Mouse (Mus musculus): ENCODE data around the gene Parva.

DNA sequence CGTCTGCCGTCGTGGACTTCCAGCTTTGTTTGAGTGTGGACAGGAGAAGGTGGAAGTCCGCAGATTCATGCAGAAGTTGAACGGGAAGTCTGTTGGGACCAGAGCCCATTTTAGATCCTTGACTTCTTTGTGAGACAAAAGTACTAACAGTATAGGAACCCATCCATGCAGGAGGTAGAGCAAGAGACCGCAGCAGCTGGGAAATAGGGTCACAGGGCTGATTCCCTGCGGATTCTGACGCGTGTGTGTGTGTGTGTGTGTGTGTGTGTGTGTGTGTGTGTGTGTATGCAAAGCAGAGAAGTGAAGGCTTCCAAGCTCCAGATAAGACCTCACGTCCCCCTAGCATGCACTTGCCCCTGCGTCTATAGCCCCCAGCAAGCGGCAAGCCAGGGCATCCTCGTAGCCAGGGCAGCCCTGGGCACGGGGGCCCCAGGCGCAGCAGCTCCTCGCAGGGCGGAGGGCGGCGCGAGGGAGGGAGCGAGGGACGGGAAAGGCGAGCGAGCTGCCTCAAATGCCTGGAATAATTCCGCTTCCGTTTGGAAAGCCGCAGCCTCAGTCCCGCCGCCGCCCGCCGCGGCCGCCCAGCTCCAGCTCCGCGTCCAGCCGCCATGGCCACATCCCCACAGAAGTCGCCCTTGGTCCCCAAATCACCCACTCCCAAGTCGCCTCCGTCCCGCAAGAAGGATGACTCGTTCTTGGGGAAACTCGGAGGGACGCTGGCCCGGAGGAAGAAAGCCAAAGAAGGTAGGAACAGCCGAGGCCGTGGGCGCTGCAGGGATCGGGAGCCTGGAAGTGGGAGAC, at the start of gene Parva:
- TF ChIP-seq CTCF (conservative IDR thresholded peaks at IDR 0.05; ENCODE audit: low read length) (no peak), POU5F1 (IDR thresholded peaks at IDR 0.05; ENCODE audit: borderline replicate concordance, low read length) (no peak)
